Mouse (Mus musculus): ENCODE data around the gene Otulinl. TPM values are rescaled to one million over a fixed set of nuclear protein-coding genes. Genes with fewer than 3 reads are reported as not detected.
"Not testable (repeated sequence)": the region's sequence is repeated elsewhere in the genome, so short reads cannot be mapped to it uniquely, and the experiment has no call there.

Otulinl gene
- 9.1 and 11.8 TPM in 2 replicates for polyA plus RNA-seq (2014; fragmentation: Nextera tagmentation; extraction: Ambion mirVana)

- H3K9me3 ChIP-seq (ENCODE audit: control insufficient read depth, low read length): no peaks in the 10 kb centered on the region
- H3K36me3 ChIP-seq (ENCODE audit: control insufficient read depth, insufficient read depth, low read length): no peaks in the 10 kb centered on the region
- peak within 1 kb of the TSS; percentile 62 for H3K4me3 ChIP-seq (ENCODE audit: low read depth, low read length)
- 2% methylated on average over 59 of the region's 59 CpGs for WGBS
- no peak within 1 kb of the TSS for H3K27ac ChIP-seq (replicated peaks; ENCODE audit: low read depth, low read length)
- H3K27me3 ChIP-seq (ENCODE audit: control insufficient read depth, insufficient read depth, low read length): no peaks in the 10 kb centered on the region
- peak within 1 kb of the TSS; percentile 94 for H3K4me2 ChIP-seq (ENCODE audit: low read depth, severe bottlenecking)
- H3K4me1 ChIP-seq (ENCODE audit: control insufficient read depth, insufficient read depth, low read length): 0 out of 2 replicates have a peak, but pooled peaks cover 3% of the 10 kb centered on the region
- DNase-seq (ENCODE audit: low spot score): peak; percentile 95
- peak; percentile 99 for ATAC-seq (ENCODE audit: insufficient number of reproducible peaks, low FRiP score, low TSS enrichment, low read depth)
- H3K9ac ChIP-seq (ENCODE audit: low read length): peak within 1 kb of the TSS; percentile 68
Observed at GRCm38 (mm10) chr15:27681419-27682187, at the start of gene Otulinl. Gene Otulinl, minus strand, starts transcription at chr15:27681579.

- Histone ChIP-seq H3K27ac (replicated peaks; ENCODE audit: low read depth, low read length) (no peak overlapping the region), H3K4me1 (ENCODE audit: control insufficient read depth, insufficient read depth, low read length) (no peaks in the 10 kb centered on the region; the same call in 1 of the 2 replicates), H3K36me3 (ENCODE audit: control insufficient read depth, insufficient read depth, low read length) (no peaks in the 10 kb centered on the region), H3K9me3 (ENCODE audit: control insufficient read depth, low read length) (no peaks in the 10 kb centered on the region), H3K27me3 (ENCODE audit: control insufficient read depth, insufficient read depth, low read length) (no peaks in the 10 kb centered on the region), H3K9ac (ENCODE audit: low read length) (no peak overlapping the region), H3K4me3 (ENCODE audit: low read depth, low read length) (no peak overlapping the region), H3K4me2 (ENCODE audit: low read depth, severe bottlenecking) (no peak overlapping the region)
- no peak for DNase-seq (ENCODE audit: low spot score)
- 82% methylated on average over 6 of the region's 6 CpGs for WGBS
- no peak for ATAC-seq (ENCODE audit: insufficient number of reproducible peaks, low FRiP score, low TSS enrichment, low read depth)
Observed at GRCm38 (mm10) chr15:27726228-27726627, 44.8 kb upstream of the Otulinl start.

- no peak overlapping the region for H3K9ac ChIP-seq (ENCODE audit: low read length)
- no peaks in the 10 kb centered on the region for H3K36me3 ChIP-seq (ENCODE audit: control insufficient read depth, insufficient read depth, low read length)
- no peak for DNase-seq (ENCODE audit: low spot score)
- H3K4me3 ChIP-seq (ENCODE audit: low read depth, low read length): no peak overlapping the region
- no peak overlapping the region for H3K27ac ChIP-seq (replicated peaks; ENCODE audit: low read depth, low read length)
- no peak overlapping the region for H3K4me2 ChIP-seq (ENCODE audit: low read depth, severe bottlenecking)
- ATAC-seq (ENCODE audit: insufficient number of reproducible peaks, low FRiP score, low TSS enrichment, low read depth): no peak
- no peaks in the 10 kb centered on the region; the same call in 1 of the 2 replicates for H3K4me1 ChIP-seq (ENCODE audit: control insufficient read depth, insufficient read depth, low read length)
- H3K9me3 ChIP-seq (ENCODE audit: control insufficient read depth, low read length): no peaks in the 10 kb centered on the region
- no peaks in the 10 kb centered on the region for H3K27me3 ChIP-seq (ENCODE audit: control insufficient read depth, insufficient read depth, low read length)
- 63% methylated on average over 9 of the region's 9 CpGs for WGBS
Observed at GRCm38 (mm10) chr15:27724796-27725680, 43.7 kb upstream of the Otulinl start.

DNA sequence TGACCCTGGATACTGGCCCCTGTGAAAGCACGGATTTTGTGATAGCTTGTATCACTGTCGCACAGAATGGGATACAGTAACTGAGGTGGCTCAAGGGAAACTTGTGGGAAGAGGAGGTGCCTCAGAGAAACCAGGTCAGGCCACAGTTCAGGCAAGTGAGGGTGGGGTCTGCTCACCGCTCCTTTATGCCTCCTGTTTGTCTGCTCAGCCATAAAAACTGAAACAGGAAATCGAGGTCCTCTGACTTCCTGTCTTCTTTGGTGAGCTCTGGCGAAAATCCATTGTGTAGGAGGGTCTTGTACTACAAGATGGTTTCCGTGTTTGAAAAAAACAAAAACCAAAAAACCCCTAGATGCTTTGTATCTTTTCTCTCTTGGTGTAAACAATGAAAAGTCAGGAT, 42.9 kb upstream of the Otulinl start:
- H3K27ac ChIP-seq (replicated peaks; ENCODE audit: low read depth, low read length): no peak overlapping the region
- H3K36me3 ChIP-seq (ENCODE audit: control insufficient read depth, insufficient read depth, low read length): no peaks in the 10 kb centered on the region
- H3K4me3 ChIP-seq (ENCODE audit: low read depth, low read length): no peak overlapping the region
- H3K4me2 ChIP-seq (ENCODE audit: low read depth, severe bottlenecking): no peak overlapping the region
- H3K9ac ChIP-seq (ENCODE audit: low read length): no peak overlapping the region
- H3K9me3 ChIP-seq (ENCODE audit: control insufficient read depth, low read length): no peaks in the 10 kb centered on the region
- H3K27me3 ChIP-seq (ENCODE audit: control insufficient read depth, insufficient read depth, low read length): no peaks in the 10 kb centered on the region
- WGBS: 69% methylated on average over 6 of the region's 6 CpGs
- H3K4me1 ChIP-seq (ENCODE audit: control insufficient read depth, insufficient read depth, low read length): no peaks in the 10 kb centered on the region; the same call in 1 of the 2 replicates
- DNase-seq (ENCODE audit: low spot score): no peak
- no peak for ATAC-seq (ENCODE audit: insufficient number of reproducible peaks, low FRiP score, low TSS enrichment, low read depth)

GRCm38 (mm10) chr15:27723746-27724145, 42.4 kb upstream of the Otulinl start:
- H3K36me3 ChIP-seq (ENCODE audit: control insufficient read depth, insufficient read depth, low read length): no peaks in the 10 kb centered on the region
- ATAC-seq (ENCODE audit: insufficient number of reproducible peaks, low FRiP score, low TSS enrichment, low read depth): no peak

DNA sequence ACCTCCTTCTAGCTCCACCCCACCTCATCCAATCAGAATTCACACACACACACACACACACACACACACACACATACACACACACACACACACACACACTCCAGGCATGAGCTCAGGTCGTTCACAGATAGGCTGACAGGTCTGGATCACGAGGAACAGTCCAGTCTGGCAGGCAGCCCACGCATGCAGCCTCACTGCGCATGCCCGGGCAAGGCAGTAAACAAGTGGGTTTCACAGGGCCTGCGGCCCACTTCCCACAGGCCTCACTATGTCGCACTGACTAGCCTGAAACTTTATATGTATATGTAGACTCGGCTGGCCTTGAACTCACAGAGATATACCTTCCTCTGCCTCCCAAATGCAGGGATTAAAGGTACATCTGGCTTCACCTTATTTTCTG, 38.9 kb upstream of the Otulinl start:
- H3K4me2 ChIP-seq (ENCODE audit: low read depth, severe bottlenecking); H3K9ac ChIP-seq (ENCODE audit: low read length); H3K27ac ChIP-seq (replicated peaks; ENCODE audit: low read depth, low read length); H3K4me3 ChIP-seq (ENCODE audit: low read depth, low read length); H3K9me3 ChIP-seq (ENCODE audit: control insufficient read depth, low read length); H3K27me3 ChIP-seq (ENCODE audit: control insufficient read depth, insufficient read depth, low read length); H3K4me1 ChIP-seq (ENCODE audit: control insufficient read depth, insufficient read depth, low read length); DNase-seq (ENCODE audit: low spot score); ATAC-seq (ENCODE audit: insufficient number of reproducible peaks, low FRiP score, low TSS enrichment, low read depth); H3K36me3 ChIP-seq (ENCODE audit: control insufficient read depth, insufficient read depth, low read length): not testable (repeated sequence)
- 88% methylated on average over 8 of the region's 8 CpGs for WGBS

More at GRCm38 (mm10) chr15:27723746-27724145, 42.4 kb upstream of the Otulinl start:
- H3K9me3 ChIP-seq (ENCODE audit: control insufficient read depth, low read length): no peaks in the 10 kb centered on the region
- no peaks in the 10 kb centered on the region for H3K27me3 ChIP-seq (ENCODE audit: control insufficient read depth, insufficient read depth, low read length)
- no peak for DNase-seq (ENCODE audit: low spot score)
- H3K27ac ChIP-seq (replicated peaks; ENCODE audit: low read depth, low read length): no peak overlapping the region
- no peak overlapping the region for H3K4me2 ChIP-seq (ENCODE audit: low read depth, severe bottlenecking)
- 61% methylated on average over 6 of the region's 6 CpGs for WGBS
- H3K9ac ChIP-seq (ENCODE audit: low read length): no peak overlapping the region
- H3K4me1 ChIP-seq (ENCODE audit: control insufficient read depth, insufficient read depth, low read length): no peaks in the 10 kb centered on the region; the same call in 1 of the 2 replicates
- H3K4me3 ChIP-seq (ENCODE audit: low read depth, low read length): no peak overlapping the region

DNA sequence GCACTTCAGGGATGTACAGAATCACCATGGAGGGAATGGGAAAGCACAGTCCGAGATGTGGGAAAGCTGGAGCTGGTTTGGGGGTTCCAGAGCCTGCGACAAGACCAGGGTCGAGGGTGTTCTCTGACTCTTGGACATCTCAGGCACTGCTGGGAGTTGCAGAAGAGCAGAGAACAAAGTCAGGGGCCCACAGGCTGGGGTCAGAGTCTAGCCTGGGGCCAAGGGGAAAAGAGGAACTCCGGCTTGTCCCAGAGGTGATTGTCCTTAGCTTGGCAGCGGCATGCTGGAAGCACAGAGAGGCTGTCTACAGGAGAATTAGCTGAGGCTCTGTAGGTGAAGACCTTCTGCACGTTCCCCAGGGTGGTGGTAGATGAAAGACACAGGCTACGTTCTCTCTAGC, 37.3 kb upstream of the Otulinl start:
- Histone ChIP-seq H3K36me3 (ENCODE audit: control insufficient read depth, insufficient read depth, low read length) (no peaks in the 10 kb centered on the region), H3K27ac (replicated peaks; ENCODE audit: low read depth, low read length) (no peak overlapping the region), H3K9ac (ENCODE audit: low read length) (no peak overlapping the region), H3K4me3 (ENCODE audit: low read depth, low read length) (no peak overlapping the region), H3K27me3 (ENCODE audit: control insufficient read depth, insufficient read depth, low read length) (no peaks in the 10 kb centered on the region), H3K4me2 (ENCODE audit: low read depth, severe bottlenecking) (no peak overlapping the region), H3K4me1 (ENCODE audit: control insufficient read depth, insufficient read depth, low read length) (no peaks in the 10 kb centered on the region), H3K9me3 (ENCODE audit: control insufficient read depth, low read length) (no peaks in the 10 kb centered on the region)
- DNase-seq (ENCODE audit: low spot score): no peak
- no peak for ATAC-seq (ENCODE audit: insufficient number of reproducible peaks, low FRiP score, low TSS enrichment, low read depth)
- 84% methylated on average over 7 of the region's 7 CpGs for WGBS

DNA sequence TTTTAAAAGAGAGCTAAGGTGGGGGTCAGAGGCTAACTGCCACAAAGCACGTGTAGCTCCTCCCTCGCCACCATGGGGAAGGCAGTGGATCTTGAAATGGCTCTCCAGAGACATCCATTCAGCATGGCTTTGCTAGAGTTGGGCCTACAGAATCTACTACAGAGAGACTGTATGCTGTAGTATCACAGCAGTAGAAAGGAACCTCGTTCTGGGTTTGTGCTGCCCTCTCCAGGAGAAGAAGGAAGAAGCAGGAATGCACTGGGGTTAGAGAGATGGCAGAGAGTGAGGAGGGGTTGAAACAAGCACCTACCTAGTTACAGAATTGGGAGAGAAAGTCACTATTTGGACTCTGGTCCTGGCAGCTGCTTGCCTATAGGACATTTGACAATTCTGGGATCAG, 34.0 kb upstream of the Otulinl start:
- no peak for ATAC-seq (ENCODE audit: insufficient number of reproducible peaks, low FRiP score, low TSS enrichment, low read depth)
- no peaks in the 10 kb centered on the region for H3K27me3 ChIP-seq (ENCODE audit: control insufficient read depth, insufficient read depth, low read length)
- WGBS: 33% methylated on average over 3 of the region's 3 CpGs
- no peak for DNase-seq (ENCODE audit: low spot score)
- no peak overlapping the region for H3K4me2 ChIP-seq (ENCODE audit: low read depth, severe bottlenecking)
- no peak overlapping the region for H3K4me3 ChIP-seq (ENCODE audit: low read depth, low read length)
- no peak overlapping the region for H3K9ac ChIP-seq (ENCODE audit: low read length)
- H3K9me3 ChIP-seq (ENCODE audit: control insufficient read depth, low read length): no peaks in the 10 kb centered on the region
- no peaks in the 10 kb centered on the region for H3K4me1 ChIP-seq (ENCODE audit: control insufficient read depth, insufficient read depth, low read length)
- no peak overlapping the region for H3K27ac ChIP-seq (replicated peaks; ENCODE audit: low read depth, low read length)
- no peaks in the 10 kb centered on the region for H3K36me3 ChIP-seq (ENCODE audit: control insufficient read depth, insufficient read depth, low read length)

Measured in limb, embryonic 11.5 days (tissue).